Mouse (Mus musculus): ENCODE measurements around the gene Mbnl1.

Gene Mbnl1

GRCm38 (mm10) chr3:60568171-60568684 lies 95.6 kb downstream of the Mbnl1 start:
- no peak for DNase-seq (ENCODE audit: low read depth, low spot score)

- DNase-seq (ENCODE audit: low read depth, low spot score): no peak
These were observed 96.4 kb downstream of the Mbnl1 start for GRCm38 (mm10) chr3:60568801-60569568.

DNA sequence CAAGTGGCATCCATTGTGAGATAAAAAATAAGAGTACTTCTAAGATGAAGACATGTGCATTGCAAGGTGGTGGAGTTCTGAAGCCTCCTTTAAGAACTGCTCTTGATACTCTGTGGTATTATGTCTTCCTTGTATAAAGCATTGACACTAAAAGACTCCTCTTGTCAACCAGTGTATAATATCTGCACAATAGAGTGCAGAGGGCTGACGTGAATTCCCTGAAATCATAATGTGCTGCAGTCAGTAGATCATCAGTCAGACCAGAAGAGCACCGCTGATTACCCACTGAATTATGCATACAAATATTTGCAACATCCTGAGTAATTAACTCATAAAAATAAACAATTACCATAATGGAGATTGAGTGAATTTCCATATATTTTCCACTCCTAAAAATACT lies 97.2 kb downstream of the Mbnl1 start:
- no peak for DNase-seq (ENCODE audit: low read depth, low spot score)

DNA sequence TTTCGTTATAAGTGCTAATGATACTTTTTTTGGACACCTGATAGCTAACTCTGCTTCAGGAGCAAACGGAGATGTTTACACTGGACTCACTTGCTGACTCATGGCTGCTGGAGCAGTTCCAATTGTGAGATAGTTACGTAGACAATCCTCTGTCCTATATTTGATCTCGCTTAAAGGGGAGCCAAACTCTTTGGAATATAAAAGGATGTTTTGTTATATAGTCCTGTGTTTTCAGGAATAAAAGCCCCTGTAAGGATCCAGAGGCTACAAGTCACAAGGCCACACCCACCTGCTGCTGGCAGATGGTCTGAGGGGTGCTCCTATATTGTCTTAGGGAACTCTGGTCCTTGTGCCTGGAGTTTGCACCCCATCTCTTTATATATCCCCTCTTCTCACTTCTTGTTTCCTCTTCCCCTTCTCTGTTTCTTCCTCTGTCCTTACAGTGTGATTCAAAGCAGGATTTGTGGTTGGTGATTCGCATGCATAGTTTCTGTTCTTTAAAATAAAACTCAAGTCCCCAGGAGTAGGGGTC lies 97.9 kb downstream of the Mbnl1 start:
- no peak for DNase-seq (ENCODE audit: low read depth, low spot score)

- no peak for DNase-seq (ENCODE audit: low read depth, low spot score)
These were observed 98.9 kb downstream of the Mbnl1 start for GRCm38 (mm10) chr3:60571493-60571892.

- no peak for DNase-seq (ENCODE audit: low read depth, low spot score)
These were observed 101.6 kb downstream of the Mbnl1 start for GRCm38 (mm10) chr3:60574199-60574598.

- no peak for DNase-seq (ENCODE audit: low read depth, low spot score)
These were observed 102.4 kb downstream of the Mbnl1 start for GRCm38 (mm10) chr3:60574849-60575524.

DNA sequence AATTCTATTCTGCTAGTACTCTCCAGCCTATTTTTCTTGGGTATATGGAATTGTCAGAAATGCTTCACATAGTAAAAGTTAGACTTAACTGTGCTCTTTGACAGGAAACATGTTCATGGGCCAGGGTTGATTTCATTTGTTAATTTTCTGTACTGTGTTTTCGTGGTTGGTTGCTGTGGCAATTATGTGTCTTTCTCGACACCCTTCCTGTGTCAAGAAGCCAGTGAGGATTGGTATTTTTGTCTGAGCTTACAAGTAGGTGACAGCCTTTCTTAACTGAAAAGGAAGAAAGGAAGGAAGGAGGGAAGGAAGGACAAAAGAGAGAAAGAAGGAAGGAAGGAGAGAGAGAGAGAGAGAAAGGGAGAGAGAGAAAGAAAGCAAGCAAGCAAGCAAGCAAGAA lies 103.3 kb downstream of the Mbnl1 start:
- DNase-seq (ENCODE audit: low read depth, low spot score): no peak

GRCm38 (mm10) chr3:60576366-60577046 lies 103.9 kb downstream of the Mbnl1 start:
- no peak for DNase-seq (ENCODE audit: low read depth, low spot score)

- DNase-seq (ENCODE audit: low read depth, low spot score): no peak
These were observed 107.2 kb downstream of the Mbnl1 start for GRCm38 (mm10) chr3:60579880-60580279.

DNA sequence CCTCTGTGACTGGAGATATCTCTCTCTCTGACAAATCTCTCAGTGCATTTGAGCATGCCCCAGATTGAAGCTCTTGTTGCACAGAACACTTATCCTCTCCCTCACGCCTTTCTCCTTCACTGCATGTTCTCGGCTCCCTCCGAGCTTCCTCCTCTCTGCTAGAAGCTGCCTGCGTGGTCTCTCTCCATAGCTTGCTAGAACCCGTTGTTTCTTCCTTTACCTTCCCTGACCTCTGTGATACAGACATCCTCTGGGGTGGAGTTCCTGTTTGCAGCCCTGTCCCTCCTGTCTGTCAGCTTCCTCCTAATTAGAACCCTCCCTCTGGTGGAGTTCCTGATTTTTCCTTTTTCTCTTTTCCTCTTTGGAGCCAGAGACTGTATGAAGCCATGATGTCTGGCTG lies 108.1 kb downstream of the Mbnl1 start:
- no peak for DNase-seq (ENCODE audit: low read depth, low spot score)

- DNase-seq (ENCODE audit: low read depth, low spot score): no peak
These were observed 109.5 kb downstream of the Mbnl1 start for GRCm38 (mm10) chr3:60582154-60582553.

DNA sequence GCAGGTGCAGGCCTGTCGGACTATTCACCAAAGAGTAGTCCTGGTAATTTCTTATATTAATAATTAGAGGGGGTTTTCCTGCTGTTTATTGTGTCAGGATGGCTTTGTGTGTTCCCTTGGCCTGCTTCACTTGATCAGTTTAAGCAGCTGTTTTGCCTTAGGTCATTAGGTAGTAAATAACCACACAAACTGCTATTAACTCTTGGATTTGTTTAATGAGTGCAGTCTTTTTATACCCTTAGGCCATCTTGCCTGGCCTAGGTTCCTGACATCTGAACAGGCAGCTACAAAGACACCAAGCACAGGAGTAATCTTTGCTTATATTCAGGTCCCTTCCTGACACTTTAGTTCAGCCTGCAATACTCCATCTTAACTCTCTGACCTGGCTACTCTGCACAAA lies 110.0 kb downstream of the Mbnl1 start:
- no peak for DNase-seq (ENCODE audit: low read depth, low spot score)

GRCm38 (mm10) chr3:60584704-60585103 lies 112.1 kb downstream of the Mbnl1 start:
- DNase-seq (ENCODE audit: low read depth, low spot score): no peak

DNA sequence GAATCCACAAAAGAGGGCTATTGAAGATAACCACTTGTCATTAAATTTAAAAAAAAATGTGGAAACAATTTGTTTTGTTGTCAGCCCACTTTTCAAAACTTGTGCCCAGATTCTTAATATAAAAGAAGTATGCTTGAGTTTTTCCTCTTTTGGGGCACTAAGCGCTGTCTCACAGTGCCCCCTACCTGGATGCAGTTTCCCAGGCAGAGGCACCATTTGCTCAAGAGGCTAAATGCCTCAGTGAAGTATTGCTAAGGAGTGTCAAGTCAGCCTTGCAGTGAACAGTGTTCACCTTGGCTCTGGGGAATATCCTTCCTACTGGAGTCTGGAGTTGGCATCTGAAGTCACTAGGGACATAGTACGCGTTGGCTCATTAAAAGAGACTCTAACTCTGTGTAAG lies 113.4 kb downstream of the Mbnl1 start:
- no peak for DNase-seq (ENCODE audit: low read depth, low spot score)

- no peak for DNase-seq (ENCODE audit: low read depth, low spot score)
These were observed 114.5 kb downstream of the Mbnl1 start for GRCm38 (mm10) chr3:60587149-60587548.

GRCm38 (mm10) chr3:60589361-60589760 lies 116.7 kb downstream of the Mbnl1 start:
- no peak for DNase-seq (ENCODE audit: low read depth, low spot score)

- no peak for DNase-seq (ENCODE audit: low read depth, low spot score)
These were observed 123.0 kb downstream of the Mbnl1 start for GRCm38 (mm10) chr3:60595606-60596005.

- no peak for DNase-seq (ENCODE audit: low read depth, low spot score)
These were observed 124.4 kb downstream of the Mbnl1 start for GRCm38 (mm10) chr3:60596985-60597384.

- no peak for DNase-seq (ENCODE audit: low read depth, low spot score)
These were observed 129.1 kb downstream of the Mbnl1 start for GRCm38 (mm10) chr3:60601686-60602085.

DNA sequence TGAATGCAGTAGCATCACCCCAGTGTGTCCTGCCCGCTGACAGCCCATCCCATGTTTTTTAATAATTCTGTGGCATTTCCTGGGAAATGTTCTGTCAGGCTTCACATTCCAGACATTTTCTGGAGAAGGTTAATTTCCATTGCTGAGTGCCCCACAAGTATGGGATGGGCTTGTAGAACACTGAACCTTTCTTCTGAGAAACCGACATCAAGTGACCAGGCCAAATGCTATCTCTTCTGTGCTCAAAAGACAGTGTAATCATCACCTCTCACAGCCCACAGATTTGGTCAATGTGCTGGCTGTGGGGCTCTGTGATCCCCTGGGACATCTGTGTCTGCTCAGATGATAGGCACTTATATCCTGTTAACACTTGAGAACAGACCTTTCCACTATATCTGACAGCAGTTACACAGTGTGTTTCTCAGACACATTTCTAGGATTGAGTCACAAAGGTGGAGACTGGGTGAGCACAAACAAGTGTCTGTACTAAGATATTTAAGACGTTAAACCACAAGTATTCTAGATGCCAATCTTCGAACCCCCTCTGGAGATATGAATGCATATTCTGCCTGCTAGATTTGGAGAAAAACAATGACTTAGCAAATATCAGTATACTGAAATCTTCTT lies 130.4 kb downstream of the Mbnl1 start:
- DNase-seq (ENCODE audit: low read depth, low spot score): no peak

DNA sequence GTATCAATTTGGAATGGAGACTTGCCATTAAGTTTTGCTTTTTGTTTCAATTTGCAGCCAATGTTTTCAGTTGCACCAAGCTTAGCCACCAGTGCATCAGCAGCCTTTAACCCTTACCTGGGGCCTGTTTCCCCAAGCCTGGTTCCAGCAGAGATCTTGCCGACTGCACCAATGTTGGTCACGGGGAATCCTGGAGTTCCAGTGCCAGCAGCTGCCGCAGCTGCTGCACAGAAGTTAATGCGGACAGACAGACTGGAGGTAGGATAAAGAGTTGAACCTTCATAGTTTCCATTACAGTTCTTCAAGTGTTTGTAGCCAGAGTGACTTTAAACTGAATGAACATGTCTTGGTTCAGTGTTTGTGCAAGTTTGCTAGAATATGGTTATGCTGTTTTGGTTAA lies 131.0 kb downstream of the Mbnl1 start:
- no peak for DNase-seq (ENCODE audit: low read depth, low spot score)
